Mouse (Mus musculus) bone marrow, adult 2 months (tissue): ENCODE measurements at regions not wholly inside any gene's neighbourhood (a gene's known extent, or its start where the extent isn't known, plus 50 kb on each side); places are given as distances from the start of the nearest gene placed in this dataset.

Source experiments
- CTCF ChIP-seq: fragments of 200-500 bp; IDR thresholded peaks from 2 replicates; pipeline ENCODE4 v1.5.1; 2011; ENCODE audit warnings: low read length, control low read depth; ENCODE audit not compliant: control insufficient read depth, insufficient read depth
- POLR2A ChIP-seq: fragments of 200-500 bp; IDR thresholded peaks from 2 replicates; pipeline ENCODE4 v1.6.1; 2011; ENCODE audit warnings: low read depth, mild to moderate bottlenecking, control low read depth, low read length, borderline replicate concordance; ENCODE audit not compliant: control insufficient read depth

DNA sequence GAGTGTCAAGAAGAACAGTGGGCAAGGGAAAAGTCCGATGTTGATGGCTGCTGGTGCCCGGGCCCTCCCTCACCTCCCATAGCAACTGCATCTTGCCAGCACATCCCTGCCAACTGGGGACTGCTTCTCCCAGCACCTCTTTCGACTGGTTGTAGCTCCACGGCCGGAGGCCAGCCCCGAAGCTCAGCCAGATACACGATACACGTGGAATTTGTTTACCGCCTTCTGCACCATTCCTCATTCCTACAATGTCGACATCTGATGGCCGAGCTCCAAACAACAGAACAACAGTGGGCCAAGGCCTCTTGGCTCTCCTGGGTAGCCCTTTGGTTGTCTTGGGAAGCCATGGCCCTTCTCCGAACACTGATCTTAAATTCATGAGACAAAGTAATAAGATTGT lies 965.1 kb downstream of the 4930447A16Rik start:
- TF ChIP-seq CTCF = no peak
- no peak for TF ChIP-seq POLR2A
